Mouse (Mus musculus) ES-Bruce4 (cell line): Measurements from ENCODE around the gene Nceh1. TPM values are rescaled to one million over a fixed set of nuclear protein-coding genes. Genes with fewer than 3 reads are reported as not detected.

Experiments used
- H3K27ac ChIP-seq: 2 replicates; pipeline ENCODE4 v1.5.1; 2012; ENCODE audit warnings: low read length, inconsistent platforms; ENCODE audit not compliant: insufficient read depth
- H3K27me3 ChIP-seq: 2 replicates; pipeline ENCODE4 v1.6.1; 2012; ENCODE audit warnings: mild to moderate bottlenecking, low read length, inconsistent platforms; ENCODE audit not compliant: control insufficient read depth, poor library complexity, insufficient read depth, severe bottlenecking
- H3K36me3 ChIP-seq: 2 replicates; pipeline ENCODE4 v1.6.1; 2012; ENCODE audit warnings: inconsistent platforms, mild to moderate bottlenecking, low read length, moderate library complexity; ENCODE audit not compliant: control insufficient read depth, poor library complexity, insufficient read depth, severe bottlenecking
- H3K4me1 ChIP-seq: one replicate; pipeline ENCODE4 v1.8.1; 2011; ENCODE audit warnings: low read length; ENCODE audit not compliant: control insufficient read depth, insufficient read depth
- H3K4me3 ChIP-seq: 2 replicates; pipeline ENCODE4 v1.5.1; 2011; ENCODE audit warnings: low read depth, mild to moderate bottlenecking, low read length
- H3K9ac ChIP-seq: 2 replicates; pipeline ENCODE4 v1.6.1; 2012; ENCODE audit warnings: low read depth, mild to moderate bottlenecking, inconsistent platforms; ENCODE audit not compliant: poor library complexity, severe bottlenecking
- H3K9me3 ChIP-seq: replicated peaks from 2 replicates; pipeline ENCODE4 v1.6.1; 2012; ENCODE audit warnings: mild to moderate bottlenecking, low read length, inconsistent platforms; ENCODE audit not compliant: control insufficient read depth, poor library complexity, insufficient read depth, severe bottlenecking
- CTCF ChIP-seq: IDR thresholded peaks from one replicate; pipeline ENCODE4 v1.8.1; 2011; ENCODE audit warnings: low read depth, low read length
- EP300 ChIP-seq: IDR thresholded peaks from 2 replicates; pipeline ENCODE4 v1.6.1; 2011; ENCODE audit warnings: low read depth, low read length; ENCODE audit not compliant: insufficient read depth
- POLR2A ChIP-seq: IDR thresholded peaks from one replicate; pipeline ENCODE4 v1.8.1; 2011; ENCODE audit warnings: low read length; ENCODE audit not compliant: insufficient read depth
- polyA plus RNA-seq: library from polyadenylated mRNA; stranded (reverse); fragments of >200 nt; gene quantifications from 2 replicates; pipeline ENCODE4 v1.2.4, GENCODE M21; 2011; ENCODE audit warnings: low read depth; ENCODE audit not compliant: missing spikeins, insufficient read depth, insufficient read length

Gene Nceh1
- polyA plus RNA-seq, 1 experiment: 12.9 TPM

DNA sequence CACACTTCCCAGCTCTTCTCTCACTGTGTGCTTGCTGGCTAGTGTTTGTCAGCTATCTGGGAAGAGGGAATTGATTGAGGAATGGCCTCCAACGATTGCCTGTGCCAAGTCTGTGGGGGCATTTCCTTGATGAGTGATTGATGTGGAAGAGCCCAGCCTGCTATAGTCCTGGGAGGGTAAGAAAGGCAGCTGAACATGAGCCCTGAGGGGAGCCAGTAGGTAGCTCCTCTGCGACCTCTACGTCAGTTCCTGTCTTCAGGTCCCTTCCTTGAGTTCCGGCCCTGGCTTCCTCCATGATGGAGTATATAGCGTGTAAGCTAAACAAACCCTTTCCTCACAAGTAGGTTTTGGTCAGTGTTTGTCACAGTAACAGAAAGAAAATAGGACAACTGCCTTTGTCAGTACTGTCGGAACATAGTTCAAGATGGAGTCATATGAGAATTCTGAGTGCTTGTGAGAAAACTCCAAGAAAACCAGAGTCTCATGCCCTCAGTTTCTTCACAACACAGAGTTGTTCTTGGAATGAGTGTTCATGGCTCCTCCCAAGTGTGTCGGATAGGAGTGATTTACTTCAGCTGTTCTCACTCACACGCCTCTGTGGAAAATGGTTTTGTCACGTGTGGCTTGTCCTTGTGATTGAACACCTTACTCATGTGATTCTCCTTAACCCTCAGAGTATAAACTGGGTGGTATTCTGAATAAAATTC is 22.9 kb downstream of the Nceh1 start:
- H3K27ac ChIP-seq: no peak overlapping the region
- H3K9me3 ChIP-seq: no peaks in the 10 kb centered on the region; the same call in 1 of the 2 replicates
- no peaks in the 10 kb centered on the region for H3K27me3 ChIP-seq
- H3K4me1 ChIP-seq: no peaks in the 10 kb centered on the region
- H3K9ac ChIP-seq: no peak overlapping the region
- TF ChIP-seq POLR2A (no peak), EP300 (no peak), CTCF (no peak)
- H3K4me3 ChIP-seq: no peak overlapping the region
- no peaks in the 10 kb centered on the region for H3K36me3 ChIP-seq

DNA sequence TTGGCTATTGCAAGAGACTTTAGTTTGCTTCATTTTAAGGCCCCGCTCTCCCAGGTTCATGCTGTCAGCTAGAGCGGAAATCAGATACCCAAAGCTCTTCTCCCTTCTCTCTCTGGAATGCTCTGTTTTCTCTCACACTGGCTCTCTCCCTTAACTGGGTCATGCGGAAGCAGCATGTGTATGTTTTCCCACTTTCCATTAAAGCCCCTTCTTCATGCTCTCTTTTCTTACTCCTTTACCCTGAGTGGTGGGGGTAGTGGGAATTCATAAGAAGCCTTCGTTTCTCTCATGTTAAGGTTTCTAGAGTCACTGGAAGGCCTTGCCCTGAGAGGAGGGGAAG is 23.4 kb downstream of the Nceh1 start:
- H3K27ac ChIP-seq: no peak overlapping the region
- no peak overlapping the region for H3K9ac ChIP-seq
- no peaks in the 10 kb centered on the region for H3K36me3 ChIP-seq
- no peak overlapping the region for H3K4me3 ChIP-seq
- H3K27me3 ChIP-seq: no peaks in the 10 kb centered on the region
- TF ChIP-seq POLR2A (no peak), EP300 (no peak), CTCF (no peak)
- no peaks in the 10 kb centered on the region for H3K4me1 ChIP-seq
- no peaks in the 10 kb centered on the region; the same call in 1 of the 2 replicates for H3K9me3 ChIP-seq

DNA sequence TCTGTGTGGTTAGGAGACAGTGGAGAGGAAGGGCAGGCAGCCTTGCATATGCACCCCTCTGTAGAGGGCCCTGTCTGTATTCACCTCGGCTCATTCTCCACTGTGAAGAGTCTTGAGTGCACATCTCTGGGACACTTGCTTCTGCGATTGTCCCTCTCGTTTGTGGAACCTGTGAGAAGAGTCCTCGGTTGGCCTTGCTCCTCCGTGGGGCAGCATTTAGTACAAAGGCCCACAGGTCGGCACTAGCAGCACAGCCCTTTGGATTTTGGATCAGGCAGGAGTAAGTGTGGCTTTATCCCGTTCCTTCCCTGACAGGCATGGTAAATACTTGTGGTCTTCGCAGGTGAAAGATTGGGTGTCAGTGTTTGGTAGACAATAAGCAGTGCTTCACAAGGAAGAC is 23.8 kb downstream of the Nceh1 start:
- H3K9me3 ChIP-seq: no peaks in the 10 kb centered on the region; the same call in 1 of the 2 replicates
- no peaks in the 10 kb centered on the region for H3K27me3 ChIP-seq
- no peak overlapping the region for H3K4me3 ChIP-seq
- no peak overlapping the region for H3K9ac ChIP-seq
- H3K36me3 ChIP-seq: no peaks in the 10 kb centered on the region
- TF ChIP-seq EP300 (no peak), POLR2A (no peak), CTCF (no peak)
- H3K27ac ChIP-seq: no peak overlapping the region
- H3K4me1 ChIP-seq: no peaks in the 10 kb centered on the region

DNA sequence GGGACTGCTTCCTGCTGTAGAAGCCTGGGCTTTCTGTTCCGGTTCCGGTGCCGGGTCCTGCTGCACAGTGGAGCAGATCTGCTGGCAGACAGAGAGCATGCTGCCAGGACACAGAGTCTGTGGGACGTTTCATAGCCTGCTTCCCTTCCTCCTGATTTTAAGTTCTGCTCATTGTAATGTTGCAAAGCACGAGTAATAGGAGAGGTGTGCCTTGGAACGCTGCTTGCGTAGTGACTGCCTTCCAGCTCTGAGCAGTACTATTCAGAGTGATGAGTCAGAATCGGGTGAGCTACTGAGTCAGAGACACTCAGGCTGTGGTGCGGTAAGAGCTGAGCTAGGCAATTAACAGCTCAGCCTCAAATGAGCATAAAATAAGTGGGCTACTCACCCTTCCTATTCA is 26.9 kb downstream of the Nceh1 start:
- peaks cover 2% of the 10 kb centered on the region for H3K4me1 ChIP-seq

DNA sequence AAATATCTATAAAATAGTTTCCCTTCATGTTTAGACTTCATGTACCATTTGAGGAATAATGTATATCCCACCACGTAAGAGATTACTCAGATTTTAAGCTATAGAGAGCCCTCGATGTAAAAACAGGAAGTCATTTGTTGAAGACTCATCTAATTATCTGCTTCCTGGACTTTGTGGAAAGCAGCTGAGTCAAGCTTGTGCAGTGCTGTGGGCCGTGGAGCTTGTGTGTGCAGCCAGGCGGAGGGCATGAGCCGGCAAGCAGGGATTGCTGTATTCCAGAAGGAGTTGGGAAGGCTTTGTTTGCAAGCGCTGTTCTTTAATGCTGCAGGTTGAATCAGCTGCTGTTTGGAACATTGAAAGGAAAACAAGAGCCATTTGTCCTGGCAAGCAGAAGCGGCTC is 27.5 kb downstream of the Nceh1 start:
- H3K9ac ChIP-seq: no peak overlapping the region
- no peaks in the 10 kb centered on the region for H3K27me3 ChIP-seq
- H3K4me1 ChIP-seq: peaks cover 2% of the 10 kb centered on the region
- no peak overlapping the region for H3K27ac ChIP-seq
- H3K36me3 ChIP-seq: no peaks in the 10 kb centered on the region
- no peaks in the 10 kb centered on the region; the same call in 1 of the 2 replicates for H3K9me3 ChIP-seq
- no peak overlapping the region for H3K4me3 ChIP-seq
- no peak for TF ChIP-seq EP300
- TF ChIP-seq CTCF: no peak
- TF ChIP-seq POLR2A: no peak

More for the DNA sequence above, 26.9 kb downstream of the Nceh1 start:
- Histone ChIP-seq H3K9ac (no peak overlapping the region), H3K4me3 (no peak overlapping the region), H3K9me3 (no peaks in the 10 kb centered on the region; the same call in 1 of the 2 replicates), H3K27ac (no peak overlapping the region), H3K27me3 (no peaks in the 10 kb centered on the region), H3K36me3 (no peaks in the 10 kb centered on the region)
- TF ChIP-seq POLR2A (no peak), EP300 (no peak), CTCF (no peak)

DNA sequence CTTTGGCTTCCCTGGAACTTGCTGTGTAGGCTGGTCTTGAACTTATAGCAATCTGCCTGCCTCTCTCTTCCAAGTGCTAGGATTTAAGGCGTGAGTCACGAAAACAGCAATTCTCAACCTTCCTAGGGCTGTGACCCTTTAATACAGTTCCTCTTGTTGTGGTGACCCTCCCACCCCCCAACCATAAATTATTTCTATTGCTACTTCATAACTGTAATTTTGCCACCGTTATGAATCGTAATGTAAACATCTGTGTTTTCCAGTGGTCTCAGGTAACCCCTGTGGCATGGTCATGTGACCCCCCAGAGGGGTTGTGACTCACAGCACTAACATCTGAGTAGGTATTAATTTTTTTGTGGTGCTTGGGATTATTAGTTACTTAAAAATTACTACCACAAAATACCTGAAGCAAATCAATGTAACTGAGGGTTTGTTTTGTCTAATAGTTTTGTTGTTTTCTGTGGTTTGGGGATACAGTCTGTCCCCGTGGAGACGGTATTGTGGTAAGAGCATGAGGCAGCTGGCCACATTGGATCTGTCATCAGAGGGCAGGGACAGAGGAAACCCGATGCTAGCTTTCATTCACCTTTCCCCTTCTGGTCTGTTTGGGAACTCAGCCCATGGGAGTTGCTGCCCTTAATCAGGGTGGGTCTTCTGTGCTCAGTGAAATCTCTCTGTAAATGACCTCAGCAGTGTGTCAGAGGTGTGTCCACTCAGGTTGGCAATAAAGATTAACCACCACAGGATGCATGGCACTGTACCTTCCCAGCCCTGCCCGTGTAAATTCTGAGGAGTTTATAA is 31.5 kb downstream of the Nceh1 start:
- no peaks in the 10 kb centered on the region for H3K27me3 ChIP-seq
- TF ChIP-seq CTCF: no peak
- peaks cover 2% of the 10 kb centered on the region for H3K4me1 ChIP-seq
- no peaks in the 10 kb centered on the region for H3K36me3 ChIP-seq
- no peak overlapping the region for H3K4me3 ChIP-seq
- H3K9me3 ChIP-seq: no peaks in the 10 kb centered on the region
- no peak overlapping the region for H3K9ac ChIP-seq
- no peak overlapping the region for H3K27ac ChIP-seq
